Mouse (Mus musculus): ENCODE measurements around the gene 1700020L24Rik. TPM values are rescaled to one million over a fixed set of nuclear protein-coding genes. Genes with fewer than 3 reads are reported as not detected.

1700020L24Rik gene
- total and polyA plus RNA-seq, 3 experiments: not detected

DNA sequence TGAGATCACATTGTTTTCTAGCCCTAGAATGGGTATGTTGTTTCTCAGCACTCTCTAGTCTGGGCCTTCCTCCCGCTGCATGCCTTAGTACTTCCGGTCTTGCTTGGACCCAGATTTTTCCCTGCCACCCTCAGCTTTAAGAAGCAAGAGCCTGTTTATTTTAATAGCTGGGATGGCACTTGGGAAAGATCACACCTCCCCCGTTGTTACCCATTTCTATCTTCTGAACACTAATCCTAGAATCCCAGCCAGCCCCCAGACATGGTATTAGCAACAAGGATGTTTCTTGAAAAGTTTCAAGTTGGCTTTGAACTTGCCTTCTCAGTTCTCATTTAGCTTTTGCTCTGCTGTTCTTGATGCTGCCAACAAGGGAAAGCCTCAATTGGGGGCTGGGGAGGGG, 31.1 kb upstream of the 1700020L24Rik start:
- Histone ChIP-seq H3K4me3 (ENCODE audit: low read depth, low read length) (no peak overlapping the region), H3K4me1 (ENCODE audit: insufficient read depth, low read depth, low read length) (no peaks in the 10 kb centered on the region), H3K9me3 (replicated peaks) (no peaks in the 10 kb centered on the region), H3K27me3 (ENCODE audit: insufficient read depth, low read length) (peaks cover 22% of the 10 kb centered on the region), H3K36me3 (replicated peaks) (peaks cover 42% of the 10 kb centered on the region)
- ATAC-seq (ENCODE audit: extremely low read depth, insufficient number of reproducible peaks, low FRiP score, poor library complexity, severe bottlenecking) (no peak), DNase-seq (ENCODE audit: low spot score) (no peak)
- TF ChIP-seq TAL1 (conservative IDR thresholded peaks at IDR 0.05; ENCODE audit: low read depth, low read length) (no peak), CTCF (IDR thresholded peaks at IDR 0.05; ENCODE audit: low read depth, low read length) (no peak), POLR2AphosphoS5 (IDR thresholded peaks at IDR 0.05; ENCODE audit: insufficient replicate concordance, low read depth, low read length) (no peak), GATA1 (IDR thresholded peaks at IDR 0.05; ENCODE audit: borderline replicate concordance, low read length) (no peak), GATA2 (IDR thresholded peaks at IDR 0.05; ENCODE audit: borderline replicate concordance, low read depth, low read length) (no peak)

DNA sequence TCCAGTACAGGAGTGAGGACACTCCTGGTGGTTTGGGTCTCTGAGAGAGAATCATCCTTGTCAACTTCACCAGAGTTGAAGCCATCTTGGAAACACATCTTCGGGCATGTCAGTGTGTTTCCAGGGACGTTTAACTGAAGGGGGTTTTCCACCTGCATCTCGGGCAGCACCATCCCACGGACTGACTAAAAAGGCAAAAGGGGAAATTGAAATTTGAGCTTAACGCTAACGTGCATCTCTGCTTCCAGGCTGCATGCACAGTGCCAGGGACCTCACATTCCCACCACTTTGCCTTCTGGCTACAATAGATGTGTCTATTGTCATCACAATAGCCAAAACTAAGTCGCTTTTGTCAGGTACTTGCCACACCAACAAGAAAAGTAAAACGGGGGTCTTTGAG, 29.2 kb upstream of the 1700020L24Rik start:
- no peak for ATAC-seq (ENCODE audit: extremely low read depth, insufficient number of reproducible peaks, low FRiP score, poor library complexity, severe bottlenecking)
- Histone ChIP-seq H3K27me3 (ENCODE audit: insufficient read depth, low read length) (peaks cover 30% of the 10 kb centered on the region), H3K4me3 (ENCODE audit: low read depth, low read length) (no peak overlapping the region), H3K9me3 (replicated peaks) (no peaks in the 10 kb centered on the region), H3K4me1 (ENCODE audit: insufficient read depth, low read depth, low read length) (no peaks in the 10 kb centered on the region), H3K36me3 (replicated peaks) (peaks cover 26% of the 10 kb centered on the region)
- DNase-seq (ENCODE audit: low spot score): no peak
- TF ChIP-seq TAL1 (conservative IDR thresholded peaks at IDR 0.05; ENCODE audit: low read depth, low read length) (no peak), GATA1 (IDR thresholded peaks at IDR 0.05; ENCODE audit: borderline replicate concordance, low read length) (no peak), POLR2AphosphoS5 (IDR thresholded peaks at IDR 0.05; ENCODE audit: insufficient replicate concordance, low read depth, low read length) (no peak), GATA2 (IDR thresholded peaks at IDR 0.05; ENCODE audit: borderline replicate concordance, low read depth, low read length) (no peak), CTCF (IDR thresholded peaks at IDR 0.05; ENCODE audit: low read depth, low read length) (no peak)

DNA sequence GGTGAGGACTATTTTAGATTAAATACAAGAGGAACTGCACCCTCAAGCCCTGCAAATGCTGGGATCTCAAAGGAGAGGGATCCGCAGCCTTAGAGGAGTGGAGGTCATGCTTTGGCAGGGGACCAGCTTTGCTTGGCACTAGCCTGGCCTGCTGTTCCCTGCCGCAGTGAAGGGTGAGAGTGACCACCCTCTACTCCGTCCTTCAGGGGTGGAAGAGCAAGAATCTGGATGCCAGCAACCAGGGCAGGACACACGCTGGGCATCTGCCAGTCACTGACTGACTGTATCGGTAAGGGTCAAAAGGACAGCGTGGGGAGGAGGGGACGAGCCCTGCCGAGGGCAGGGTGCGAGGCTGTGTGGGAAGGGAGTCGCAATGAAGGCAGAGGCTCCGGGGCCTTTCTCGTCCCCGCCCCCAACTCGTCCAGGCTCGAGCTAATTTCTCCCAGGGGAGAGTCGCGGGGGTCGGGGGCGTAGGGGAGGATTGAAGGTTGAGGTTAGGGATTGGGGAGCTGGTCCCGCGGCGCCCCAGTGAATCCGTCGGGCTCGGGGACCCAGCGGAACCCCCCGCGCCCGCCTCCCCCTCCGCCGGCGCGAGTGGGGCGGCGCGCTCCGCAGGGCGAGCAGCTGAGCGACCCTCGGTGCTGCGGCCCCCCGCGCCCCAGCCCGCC, 28.3 kb upstream of the 1700020L24Rik start, which contains the start of gene Rasl10b:
TSS of gene Rasl10b (plus strand) at position 51 of the 668 bp plus-strand sequence.
- peaks cover 16% of the 10 kb centered on the region for H3K36me3 ChIP-seq (replicated peaks)
- H3K27me3 ChIP-seq (ENCODE audit: insufficient read depth, low read length): peaks cover 30% of the 10 kb centered on the region
- no peaks in the 10 kb centered on the region for H3K4me1 ChIP-seq (ENCODE audit: insufficient read depth, low read depth, low read length)
- DNase-seq (ENCODE audit: low spot score): no peak
- TF ChIP-seq CTCF (IDR thresholded peaks at IDR 0.05; ENCODE audit: low read depth, low read length): no peak
- TF ChIP-seq GATA2 (IDR thresholded peaks at IDR 0.05; ENCODE audit: borderline replicate concordance, low read depth, low read length): no peak
- TF ChIP-seq TAL1 (conservative IDR thresholded peaks at IDR 0.05; ENCODE audit: low read depth, low read length): no peak
- no peak for TF ChIP-seq GATA1 (IDR thresholded peaks at IDR 0.05; ENCODE audit: borderline replicate concordance, low read length)
- TF ChIP-seq POLR2AphosphoS5 (IDR thresholded peaks at IDR 0.05; ENCODE audit: insufficient replicate concordance, low read depth, low read length): no peak
- ATAC-seq (ENCODE audit: extremely low read depth, insufficient number of reproducible peaks, low FRiP score, poor library complexity, severe bottlenecking): no peak
- no peaks in the 10 kb centered on the region for H3K9me3 ChIP-seq (replicated peaks)
- H3K4me3 ChIP-seq (ENCODE audit: low read depth, low read length): no peak within 1 kb of the TSS

DNA sequence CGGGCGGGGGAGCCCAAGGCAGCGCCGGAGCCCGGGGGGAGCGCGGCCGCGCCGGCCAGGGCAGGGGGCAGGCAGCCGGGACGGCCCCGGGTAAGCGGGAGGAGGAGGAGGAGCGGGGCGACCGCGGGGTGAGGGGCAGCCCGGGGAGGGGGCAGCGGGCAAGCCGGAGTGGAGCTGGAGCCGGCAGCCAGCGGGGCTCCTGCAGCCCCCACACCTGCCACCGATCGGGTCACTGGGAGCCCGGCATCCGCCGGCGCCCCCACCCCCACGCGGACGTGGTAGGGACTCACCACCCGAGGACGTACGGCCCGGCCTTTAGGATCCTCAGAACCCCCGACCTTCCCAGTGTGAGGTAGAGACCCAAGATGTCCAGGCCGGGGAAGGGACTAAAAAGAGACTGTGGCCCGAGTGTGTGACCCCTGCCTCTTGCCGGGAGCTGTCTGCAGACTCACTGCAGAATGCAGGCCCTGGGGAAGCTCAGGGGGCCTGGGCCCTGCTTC, 27.6 kb upstream of the 1700020L24Rik start:
- H3K4me3 ChIP-seq (ENCODE audit: low read depth, low read length): no peak overlapping the region
- peaks cover 30% of the 10 kb centered on the region for H3K27me3 ChIP-seq (ENCODE audit: insufficient read depth, low read length)

DNA sequence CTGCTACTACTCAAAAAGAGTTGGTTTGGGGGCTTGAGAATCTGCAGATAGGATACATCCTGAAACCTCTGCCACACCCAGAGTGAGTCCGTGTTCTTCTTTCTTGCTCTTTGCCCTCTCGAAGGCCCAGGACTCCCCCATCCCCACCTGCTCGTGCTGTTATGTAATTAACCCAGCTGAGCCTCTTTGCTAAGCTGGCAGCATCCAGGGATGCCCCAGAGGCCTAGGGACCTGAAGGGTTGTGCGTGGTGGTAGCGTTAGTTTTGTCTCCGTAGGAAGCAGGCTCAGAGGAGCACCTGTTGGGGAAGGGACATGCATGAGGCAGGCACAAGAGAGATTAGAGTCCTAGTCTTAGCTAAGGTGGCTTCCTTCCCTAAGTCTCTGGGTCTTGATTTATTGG, 27.0 kb upstream of the 1700020L24Rik start:
- Histone ChIP-seq H3K36me3 (replicated peaks) (peaks cover 6% of the 10 kb centered on the region), H3K4me1 (ENCODE audit: insufficient read depth, low read depth, low read length) (no peaks in the 10 kb centered on the region), H3K9me3 (replicated peaks) (no peaks in the 10 kb centered on the region), H3K27me3 (ENCODE audit: insufficient read depth, low read length) (peaks cover 30% of the 10 kb centered on the region), H3K4me3 (ENCODE audit: low read depth, low read length) (no peak overlapping the region)
- DNase-seq (ENCODE audit: low spot score) (no peak), ATAC-seq (ENCODE audit: extremely low read depth, insufficient number of reproducible peaks, low FRiP score, poor library complexity, severe bottlenecking) (no peak)
- no peak for TF ChIP-seq CTCF (IDR thresholded peaks at IDR 0.05; ENCODE audit: low read depth, low read length)
- TF ChIP-seq POLR2AphosphoS5 (IDR thresholded peaks at IDR 0.05; ENCODE audit: insufficient replicate concordance, low read depth, low read length): no peak
- TF ChIP-seq GATA1 (IDR thresholded peaks at IDR 0.05; ENCODE audit: borderline replicate concordance, low read length): no peak
- TF ChIP-seq GATA2 (IDR thresholded peaks at IDR 0.05; ENCODE audit: borderline replicate concordance, low read depth, low read length): no peak
- TF ChIP-seq TAL1 (conservative IDR thresholded peaks at IDR 0.05; ENCODE audit: low read depth, low read length): no peak

More for the DNA sequence above, 27.6 kb upstream of the 1700020L24Rik start:
- Histone ChIP-seq H3K9me3 (replicated peaks) (no peaks in the 10 kb centered on the region), H3K4me1 (ENCODE audit: insufficient read depth, low read depth, low read length) (no peaks in the 10 kb centered on the region), H3K36me3 (replicated peaks) (peaks cover 10% of the 10 kb centered on the region)
- ATAC-seq (ENCODE audit: extremely low read depth, insufficient number of reproducible peaks, low FRiP score, poor library complexity, severe bottlenecking): no peak
- DNase-seq (ENCODE audit: low spot score): no peak
- no peak for TF ChIP-seq GATA1 (IDR thresholded peaks at IDR 0.05; ENCODE audit: borderline replicate concordance, low read length)
- TF ChIP-seq POLR2AphosphoS5 (IDR thresholded peaks at IDR 0.05; ENCODE audit: insufficient replicate concordance, low read depth, low read length): no peak
- no peak for TF ChIP-seq CTCF (IDR thresholded peaks at IDR 0.05; ENCODE audit: low read depth, low read length)
- TF ChIP-seq GATA2 (IDR thresholded peaks at IDR 0.05; ENCODE audit: borderline replicate concordance, low read depth, low read length): no peak
- no peak for TF ChIP-seq TAL1 (conservative IDR thresholded peaks at IDR 0.05; ENCODE audit: low read depth, low read length)

DNA sequence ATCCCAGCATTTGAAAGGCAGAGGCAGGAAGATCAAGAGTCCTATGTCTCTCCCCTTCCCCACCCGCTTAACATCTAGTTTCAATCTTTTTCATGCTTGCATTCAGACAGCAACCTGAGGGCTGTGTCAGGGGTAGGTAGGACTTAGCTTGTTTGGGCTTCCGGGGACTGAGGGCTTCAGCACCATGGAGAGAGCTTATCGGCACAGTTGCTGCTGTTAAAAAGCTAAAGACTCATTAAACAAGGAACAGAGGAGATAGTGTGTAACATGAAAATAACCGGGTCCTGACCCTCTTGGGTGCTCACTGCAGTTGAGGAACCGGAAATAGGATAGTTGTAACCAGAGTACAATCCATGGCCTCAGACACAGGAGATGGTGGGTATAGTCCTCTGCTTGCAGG, 20.4 kb upstream of the 1700020L24Rik start:
- no peak for TF ChIP-seq GATA2 (IDR thresholded peaks at IDR 0.05; ENCODE audit: borderline replicate concordance, low read depth, low read length)
- no peak for TF ChIP-seq CTCF (IDR thresholded peaks at IDR 0.05; ENCODE audit: low read depth, low read length)
- no peak for TF ChIP-seq TAL1 (conservative IDR thresholded peaks at IDR 0.05; ENCODE audit: low read depth, low read length)
- no peak for TF ChIP-seq POLR2AphosphoS5 (IDR thresholded peaks at IDR 0.05; ENCODE audit: insufficient replicate concordance, low read depth, low read length)
- no peak for TF ChIP-seq GATA1 (IDR thresholded peaks at IDR 0.05; ENCODE audit: borderline replicate concordance, low read length)
- no peak overlapping the region for H3K4me3 ChIP-seq (ENCODE audit: low read depth, low read length)
- ATAC-seq (ENCODE audit: extremely low read depth, insufficient number of reproducible peaks, low FRiP score, poor library complexity, severe bottlenecking) (no peak), DNase-seq (ENCODE audit: low spot score) (peak; percentile 50)
- peaks cover 18% of the 10 kb centered on the region; the same call in 1 of the 2 replicates for H3K27me3 ChIP-seq (ENCODE audit: insufficient read depth, low read length)
- H3K36me3 ChIP-seq (replicated peaks): no peaks in the 10 kb centered on the region
- no peaks in the 10 kb centered on the region for H3K4me1 ChIP-seq (ENCODE audit: insufficient read depth, low read depth, low read length)
- H3K9me3 ChIP-seq (replicated peaks): peaks cover 3% of the 10 kb centered on the region; the same call in 1 of the 2 replicates

All from G1E (cell line).